Mouse (Mus musculus) intestine, postnatal 0 days (tissue): ENCODE data around the gene Sgsm3. TPM values are rescaled to one million over a fixed set of nuclear protein-coding genes. Genes with fewer than 3 reads are reported as not detected.

Experiments
- ATAC-seq: fragments of 200-750 bp; cut with Nextera tagmentation; 2 replicates; pipeline ENCODE4 v1.8.0; 2017; ENCODE audit warnings: mild to moderate bottlenecking, moderate TSS enrichment, moderate library complexity
- H3K27ac ChIP-seq: fragments of 300-500 bp; sonication (generic); 2 replicates; pipeline ENCODE4 v1.5.1; 2014; ENCODE audit warnings: mild to moderate bottlenecking, low read depth, low read length, moderate library complexity
- H3K27me3 ChIP-seq: fragments of 300-500 bp; sonication (generic); replicated peaks from 2 replicates; pipeline ENCODE4 v1.6.1; 2014; ENCODE audit warnings: low read length, mixed read lengths; ENCODE audit not compliant: control insufficient read depth, insufficient read depth
- H3K36me3 ChIP-seq: fragments of 300-500 bp; sonication (generic); 2 replicates; pipeline ENCODE4 v1.6.1; 2014; ENCODE audit warnings: mild to moderate bottlenecking, moderate library complexity; ENCODE audit not compliant: control insufficient read depth, insufficient read depth
- H3K4me1 ChIP-seq: fragments of 300-500 bp; sonication (generic); replicated peaks from 2 replicates; pipeline ENCODE4 v1.6.1; 2014; ENCODE audit warnings: antibody characterized with exemption, low read length, mixed read lengths; ENCODE audit not compliant: control insufficient read depth, insufficient read depth
- H3K4me2 ChIP-seq: fragments of 300-500 bp; sonication (generic); replicated peaks from 2 replicates; pipeline ENCODE4 v1.6.1; 2014; ENCODE audit warnings: low read depth, mild to moderate bottlenecking, moderate library complexity
- H3K4me3 ChIP-seq: fragments of 300-500 bp; sonication (generic); 2 replicates; pipeline ENCODE4 v1.5.1; 2014; ENCODE audit warnings: low read depth, low read length
- H3K9ac ChIP-seq: fragments of 300-500 bp; sonication (generic); 2 replicates; pipeline ENCODE4 v1.6.1; 2014; ENCODE audit warnings: mild to moderate bottlenecking, low read depth, low read length
- H3K9me3 ChIP-seq: fragments of 300-500 bp; sonication (generic); 2 replicates; pipeline ENCODE4 v1.6.1; 2016; ENCODE audit warnings: mixed run types; ENCODE audit not compliant: control insufficient read depth
- CTCF ChIP-seq: sonication (generic); IDR thresholded peaks from 2 replicates; pipeline ENCODE4 v1.5.1; 2016; ENCODE audit warnings: low read depth, mild to moderate bottlenecking, control low read depth, antibody characterized with exemption, moderate library complexity
- WGBS: fragments of 180-500 bp; shearing (Covaris S2); extraction: QIAGEN DNeasy Blood & Tissue Kit; methylation state at CpG from one replicate; pipeline ENCODE4 v1.1.7; 2014; 5-methylcytosine and 5-hydroxymethylcytosine counted together
- polyA plus RNA-seq: library from polyadenylated mRNA; unstranded; fragments of >200 nt; fragmentation: Nextera tagmentation; extraction: Ambion mirVana; gene quantifications from 2 replicates; pipeline ENCODE4 v1.2.1, GENCODE M21; 2015

Gene Sgsm3
- polyA plus RNA-seq, 1 experiment from 2014 or later: 13.4 TPM

GRCm38 (mm10) chr15:80996090-80996835 lies 18.7 kb downstream of the Sgsm3 start:
- H3K27ac ChIP-seq: no peak overlapping the region
- ATAC-seq: no peak
- no peak overlapping the region for H3K9ac ChIP-seq
- peaks cover 4% of the 10 kb centered on the region; the same call in 1 of the 2 replicates for H3K4me1 ChIP-seq
- 69% methylated on average over 6 of the region's 6 CpGs for WGBS
- no peaks in the 10 kb centered on the region for H3K36me3 ChIP-seq
- no peaks in the 10 kb centered on the region for H3K27me3 ChIP-seq
- TF ChIP-seq CTCF: no peak
- no peak overlapping the region for H3K4me2 ChIP-seq
- no peaks in the 10 kb centered on the region for H3K9me3 ChIP-seq
- H3K4me3 ChIP-seq: no peak overlapping the region

- Histone ChIP-seq H3K4me2 (no peak overlapping the region), H3K36me3 (no peaks in the 10 kb centered on the region), H3K4me1 (peaks cover 4% of the 10 kb centered on the region; the same call in 1 of the 2 replicates), H3K9me3 (no peaks in the 10 kb centered on the region), H3K4me3 (no peak overlapping the region), H3K27ac (no peak overlapping the region), H3K9ac (no peak overlapping the region), H3K27me3 (no peaks in the 10 kb centered on the region)
- TF ChIP-seq CTCF: no peak
- 43% methylated on average over 1 of the region's 1 CpGs for WGBS
- ATAC-seq: no peak
Measured at GRCm38 (mm10) chr15:80997077-80997476, 19.5 kb downstream of the Sgsm3 start.

GRCm38 (mm10) chr15:81000419-81001138 lies 23.0 kb downstream of the Sgsm3 start:
- Histone ChIP-seq H3K27me3 (no peaks in the 10 kb centered on the region), H3K36me3 (0 out of 2 replicates have a peak, but pooled peaks cover 10% of the 10 kb centered on the region), H3K9me3 (no peaks in the 10 kb centered on the region), H3K4me2 (no peak overlapping the region), H3K4me3 (no peak overlapping the region), H3K4me1 (peaks cover 4% of the 10 kb centered on the region; the same call in 1 of the 2 replicates), H3K9ac (no peak overlapping the region), H3K27ac (no peak overlapping the region)
- TF ChIP-seq CTCF: no peak
- no peak for ATAC-seq
- WGBS: 55% methylated on average over 4 of the region's 4 CpGs

GRCm38 (mm10) chr15:81006127-81006735 lies 28.7 kb downstream of the Sgsm3 start:
- Histone ChIP-seq H3K27ac (no peak overlapping the region), H3K36me3 (peaks cover 44% of the 10 kb centered on the region), H3K4me1 (no peaks in the 10 kb centered on the region), H3K4me3 (no peak overlapping the region), H3K9me3 (no peaks in the 10 kb centered on the region), H3K9ac (no peak overlapping the region), H3K27me3 (no peaks in the 10 kb centered on the region), H3K4me2 (no peak overlapping the region)
- WGBS: 88% methylated on average over 10 of the region's 10 CpGs
- ATAC-seq: no peak
- no peak for TF ChIP-seq CTCF

GRCm38 (mm10) chr15:81007339-81007738 lies 29.8 kb downstream of the Sgsm3 start:
- 96% methylated on average over 9 of the region's 9 CpGs for whole genome bisulfite sequencing
- H3K9ac ChIP-seq: no peak overlapping the region
- H3K27me3 ChIP-seq: no peaks in the 10 kb centered on the region
- H3K4me3 ChIP-seq: no peak overlapping the region
- no peaks in the 10 kb centered on the region for H3K4me1 ChIP-seq
- no peak for ATAC-seq
- H3K9me3 ChIP-seq: no peaks in the 10 kb centered on the region
- H3K27ac ChIP-seq: no peak overlapping the region
- TF ChIP-seq CTCF: no peak
- H3K36me3 ChIP-seq: peaks cover 49% of the 10 kb centered on the region
- no peak overlapping the region for H3K4me2 ChIP-seq

GRCm38 (mm10) chr15:81007905-81008304 lies 30.3 kb downstream of the Sgsm3 start:
- Histone ChIP-seq H3K27me3 (no peaks in the 10 kb centered on the region), H3K36me3 (peaks cover 54% of the 10 kb centered on the region), H3K4me2 (no peak overlapping the region), H3K9me3 (no peaks in the 10 kb centered on the region), H3K4me3 (no peak overlapping the region), H3K9ac (no peak overlapping the region), H3K27ac (no peak overlapping the region), H3K4me1 (no peaks in the 10 kb centered on the region)
- no peak for TF ChIP-seq CTCF
- ATAC-seq: no peak
- 85% methylated on average over 8 of the region's 8 CpGs for WGBS
